Mouse (Mus musculus): Measurements from ENCODE around the gene Tex28. TPM values are rescaled to one million over a fixed set of nuclear protein-coding genes. Genes with fewer than 3 reads are reported as not detected.

Tex28 gene
- polyA plus RNA-seq, 1 experiment from 2014 or later, result not detected

Other genes with a start within 250 kb of the Tex28 start
- gene Arhgap4, start 246.0 kb downstream of the Tex28 start, polyA plus RNA-seq (2015; fragmentation: Nextera tagmentation; extraction: Ambion mirVana), result 3.0 and 3.9 TPM in 2 replicates
- 138 and 139 TPM in 2 replicates for gene Naa10, start 245.9 kb downstream of the Tex28 start, polyA plus RNA-seq (2015; fragmentation: Nextera tagmentation; extraction: Ambion mirVana)
- gene Renbp, start 237.0 kb downstream of the Tex28 start, polyA plus RNA-seq (2015; fragmentation: Nextera tagmentation; extraction: Ambion mirVana), result 29.7 and 32.3 TPM in 2 replicates
- 62.0 and 64.6 TPM in 2 replicates for gene Hcfc1, start 201.5 kb downstream of the Tex28 start, polyA plus RNA-seq (2015; fragmentation: Nextera tagmentation; extraction: Ambion mirVana)
- 54.3 and 60.5 TPM in 2 replicates for gene Irak1, start 143.9 kb downstream of the Tex28 start, polyA plus RNA-seq (2015; fragmentation: Nextera tagmentation; extraction: Ambion mirVana)
- gene Opn1mw, start 40.4 kb downstream of the Tex28 start, polyA plus RNA-seq (2015; fragmentation: Nextera tagmentation; extraction: Ambion mirVana), result not detected in 2 replicates
- gene Mecp2, start 32.5 kb downstream of the Tex28 start, polyA plus RNA-seq (2015; fragmentation: Nextera tagmentation; extraction: Ambion mirVana), result 12.5 and 12.8 TPM in 2 replicates
- gene Tktl1, start 9.4 kb upstream of the Tex28 start, polyA plus RNA-seq (2015; fragmentation: Nextera tagmentation; extraction: Ambion mirVana), result 0.05 TPM in 1 of 2 replicates, not detected in the other
- 275 and 314 TPM in 2 replicates for gene Flna, start 82.0 kb upstream of the Tex28 start, polyA plus RNA-seq (2015; fragmentation: Nextera tagmentation; extraction: Ambion mirVana)
- 26.7 and 27.8 TPM in 2 replicates for gene Emd, start 86.8 kb upstream of the Tex28 start, polyA plus RNA-seq (2015; fragmentation: Nextera tagmentation; extraction: Ambion mirVana)
- 828 and 885 TPM in 2 replicates for gene Rpl10, start 103.0 kb upstream of the Tex28 start, polyA plus RNA-seq (2015; fragmentation: Nextera tagmentation; extraction: Ambion mirVana)
- gene Taz, start 114.1 kb upstream of the Tex28 start, polyA plus RNA-seq (2015; fragmentation: Nextera tagmentation; extraction: Ambion mirVana), result 91.0 and 92.2 TPM in 2 replicates
- 11.7 and 12.0 TPM in 2 replicates for gene Dnase1l1, start 114.5 kb upstream of the Tex28 start, polyA plus RNA-seq (2015; fragmentation: Nextera tagmentation; extraction: Ambion mirVana)
- gene Atp6ap1, start 129.3 kb upstream of the Tex28 start, polyA plus RNA-seq (2015; fragmentation: Nextera tagmentation; extraction: Ambion mirVana), result 127 and 128 TPM in 2 replicates
- 247 and 260 TPM in 2 replicates for gene Gdi1, start 137.2 kb upstream of the Tex28 start, polyA plus RNA-seq (2015; fragmentation: Nextera tagmentation; extraction: Ambion mirVana)
- 73.5 and 76.5 TPM in 2 replicates for gene Fam50a, start 145.2 kb upstream of the Tex28 start, polyA plus RNA-seq (2015; fragmentation: Nextera tagmentation; extraction: Ambion mirVana)
- gene Plxna3, start 161.2 kb upstream of the Tex28 start, polyA plus RNA-seq (2015; fragmentation: Nextera tagmentation; extraction: Ambion mirVana), result 21.2 and 25.3 TPM in 2 replicates
- gene Lage3, start 185.8 kb upstream of the Tex28 start, polyA plus RNA-seq (2015; fragmentation: Nextera tagmentation; extraction: Ambion mirVana), result 114 and 115 TPM in 2 replicates
- 62.2 and 68.2 TPM in 2 replicates for gene Ubl4a, start 205.4 kb upstream of the Tex28 start, polyA plus RNA-seq (2015; fragmentation: Nextera tagmentation; extraction: Ambion mirVana)
- gene Slc10a3, start 205.5 kb upstream of the Tex28 start, polyA plus RNA-seq (2015; fragmentation: Nextera tagmentation; extraction: Ambion mirVana), result 19.6 and 21.3 TPM in 2 replicates
- 42.3 and 43.5 TPM in 2 replicates for gene Fam3a, start 225.4 kb upstream of the Tex28 start, polyA plus RNA-seq (2015; fragmentation: Nextera tagmentation; extraction: Ambion mirVana)
- gene Ikbkg, start 225.5 kb upstream of the Tex28 start, polyA plus RNA-seq (2015; fragmentation: Nextera tagmentation; extraction: Ambion mirVana), result 18.2 and 18.4 TPM in 2 replicates